Mouse (Mus musculus) stomach, embryonic 16.5 days (tissue): ENCODE measurements at regions not wholly inside any gene's neighbourhood (a gene's known extent, or its start where the extent isn't known, plus 50 kb on each side); places are given as distances from the start of the nearest gene placed in this dataset.
A peak's percentile ranks its signal among the peaks of the same experiment; 100 is the strongest.

ENCODE experiments used
- ATAC-seq: fragments of 200-750 bp; cut with Nextera tagmentation; 2 replicates; pipeline ENCODE4 v1.8.0; 2017; ENCODE audit warnings: moderate number of reproducible peaks, moderate TSS enrichment; ENCODE audit not compliant: insufficient read depth, low FRiP score
- H3K27ac ChIP-seq: fragments of 300-500 bp; sonication (generic); 2 replicates; pipeline ENCODE4 v1.5.1; 2014; ENCODE audit warnings: low read length
- H3K27me3 ChIP-seq: fragments of 300-500 bp; sonication (generic); 2 replicates; pipeline ENCODE4 v1.6.1; 2014; ENCODE audit warnings: low read length, control low read depth, mixed read lengths; ENCODE audit not compliant: control insufficient read depth, insufficient read depth
- H3K36me3 ChIP-seq: fragments of 300-500 bp; sonication (generic); 2 replicates; pipeline ENCODE4 v1.6.1; 2014; ENCODE audit warnings: low read length; ENCODE audit not compliant: control insufficient read depth, insufficient read depth
- H3K4me1 ChIP-seq: fragments of 300-500 bp; sonication (generic); 2 replicates; pipeline ENCODE4 v1.6.1; 2014; ENCODE audit warnings: low read length, control low read depth, mixed read lengths; ENCODE audit not compliant: control insufficient read depth, insufficient read depth
- H3K4me2 ChIP-seq: fragments of 300-500 bp; sonication (generic); 2 replicates; pipeline ENCODE4 v1.6.1; 2014; ENCODE audit warnings: low read depth, low read length, mixed read lengths
- H3K4me3 ChIP-seq: fragments of 300-500 bp; sonication (generic); replicated peaks from 2 replicates; pipeline ENCODE4 v1.5.1; 2014; ENCODE audit warnings: mild to moderate bottlenecking, low read length
- H3K9ac ChIP-seq: fragments of 300-500 bp; sonication (generic); 2 replicates; pipeline ENCODE4 v1.6.1; 2014; ENCODE audit warnings: low read length
- H3K9me3 ChIP-seq: fragments of 300-500 bp; sonication (generic); replicated peaks from 2 replicates; pipeline ENCODE4 v1.6.1; 2016; ENCODE audit warnings: low read length, control low read depth; ENCODE audit not compliant: control insufficient read depth
- WGBS: fragments of 180-500 bp; shearing (Covaris S2); extraction: QIAGEN DNeasy Blood & Tissue Kit; methylation state at CpG from one replicate; pipeline ENCODE4 v1.1.7; 2014; 5-methylcytosine and 5-hydroxymethylcytosine counted together

- Histone ChIP-seq H3K4me2 (no peak overlapping the region), H3K9ac (no peak overlapping the region), H3K27ac (peak overlapping the region; percentile 57), H3K36me3 (no peaks in the 10 kb centered on the region), H3K27me3 (no peaks in the 10 kb centered on the region), H3K4me1 (0 out of 2 replicates have a peak, but pooled peaks cover 5% of the 10 kb centered on the region), H3K4me3 (no peak overlapping the region), H3K9me3 (no peaks in the 10 kb centered on the region)
- ATAC-seq, result peak; percentile 63; the same call in 1 of the 2 replicates
- 46% methylated on average over 1 of the region's 1 CpGs for WGBS
Measured at GRCm38 (mm10) chr4:89428465-89428864, 117.6 kb upstream of the Cdkn2b start.

DNA sequence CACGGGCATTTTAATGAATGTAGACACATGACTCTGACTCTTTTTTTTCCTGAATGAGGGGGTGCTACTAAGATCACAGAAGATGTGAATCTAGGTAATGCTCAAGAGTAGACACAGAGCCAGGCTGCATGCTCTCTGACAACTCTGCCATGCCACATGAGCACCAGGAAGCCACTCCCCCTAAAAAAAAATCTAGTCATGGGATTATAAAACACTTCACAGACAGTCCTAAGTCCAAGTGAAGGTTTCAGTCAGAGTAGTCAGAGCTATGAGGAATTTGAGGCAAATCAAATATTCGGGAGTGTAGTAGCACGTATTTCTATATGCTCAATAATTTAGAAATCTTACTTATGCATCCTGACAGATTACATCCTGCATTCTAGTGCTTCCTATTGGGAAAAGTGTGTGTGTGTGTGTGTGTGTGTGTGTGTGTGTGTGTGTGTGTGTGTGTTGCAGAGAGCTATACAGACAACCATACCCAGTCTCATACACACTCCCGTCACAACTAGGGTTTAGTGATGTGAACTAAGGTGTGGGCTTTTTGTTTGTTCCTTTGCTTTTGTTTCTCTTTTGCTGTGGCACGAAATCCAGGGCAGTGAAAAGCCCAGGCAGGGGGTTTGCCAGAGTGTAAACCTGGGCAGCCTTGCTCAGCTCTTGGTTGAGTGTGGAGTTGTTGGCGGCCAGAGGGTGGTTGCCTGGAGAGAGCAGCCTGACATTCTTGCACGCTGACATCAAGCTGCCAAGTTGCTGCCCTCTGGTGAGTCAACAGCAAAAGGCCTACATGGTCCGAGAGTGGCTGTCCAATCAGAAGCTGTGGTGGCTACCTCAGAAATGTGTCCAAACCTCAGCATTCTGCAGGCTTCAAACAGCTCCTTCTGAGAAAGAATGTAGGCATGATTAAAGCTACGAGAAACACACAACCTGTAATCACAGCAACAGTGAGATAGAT is 116.8 kb upstream of the Cdkn2b start:
- peak; percentile 83; the same call in 1 of the 2 replicates for ATAC-seq
- Histone ChIP-seq H3K27me3 (no peaks in the 10 kb centered on the region), H3K4me2 (no peak overlapping the region), H3K4me3 (no peak overlapping the region), H3K9me3 (no peaks in the 10 kb centered on the region), H3K9ac (no peak overlapping the region), H3K4me1 (0 out of 2 replicates have a peak, but pooled peaks cover 5% of the 10 kb centered on the region), H3K36me3 (no peaks in the 10 kb centered on the region), H3K27ac (peak overlapping the region; percentile 64)
- 39% methylated on average over 9 of the region's 9 CpGs for WGBS

DNA sequence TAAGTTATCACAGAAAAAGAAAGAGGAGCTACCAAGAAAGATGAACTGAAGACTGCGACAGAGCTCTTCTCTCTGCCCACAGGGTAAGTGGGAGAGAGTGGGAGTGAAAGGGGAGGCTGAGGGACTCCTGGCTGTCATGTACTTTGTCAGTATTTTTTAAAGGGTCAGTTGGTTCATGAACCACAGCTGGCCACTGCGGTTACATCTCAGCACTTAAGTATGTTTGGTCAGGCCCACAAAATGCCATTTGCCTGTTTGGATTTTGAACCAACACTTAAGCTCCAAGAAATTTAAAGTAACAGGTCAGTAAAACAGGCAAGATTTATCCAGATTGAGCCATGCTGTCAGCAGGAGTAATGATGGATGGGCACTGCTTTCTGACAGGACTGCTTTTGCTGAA is 115.1 kb upstream of the Cdkn2b start:
- no peaks in the 10 kb centered on the region for H3K9me3 ChIP-seq
- 30% methylated on average over 2 of the region's 2 CpGs for WGBS

DNA sequence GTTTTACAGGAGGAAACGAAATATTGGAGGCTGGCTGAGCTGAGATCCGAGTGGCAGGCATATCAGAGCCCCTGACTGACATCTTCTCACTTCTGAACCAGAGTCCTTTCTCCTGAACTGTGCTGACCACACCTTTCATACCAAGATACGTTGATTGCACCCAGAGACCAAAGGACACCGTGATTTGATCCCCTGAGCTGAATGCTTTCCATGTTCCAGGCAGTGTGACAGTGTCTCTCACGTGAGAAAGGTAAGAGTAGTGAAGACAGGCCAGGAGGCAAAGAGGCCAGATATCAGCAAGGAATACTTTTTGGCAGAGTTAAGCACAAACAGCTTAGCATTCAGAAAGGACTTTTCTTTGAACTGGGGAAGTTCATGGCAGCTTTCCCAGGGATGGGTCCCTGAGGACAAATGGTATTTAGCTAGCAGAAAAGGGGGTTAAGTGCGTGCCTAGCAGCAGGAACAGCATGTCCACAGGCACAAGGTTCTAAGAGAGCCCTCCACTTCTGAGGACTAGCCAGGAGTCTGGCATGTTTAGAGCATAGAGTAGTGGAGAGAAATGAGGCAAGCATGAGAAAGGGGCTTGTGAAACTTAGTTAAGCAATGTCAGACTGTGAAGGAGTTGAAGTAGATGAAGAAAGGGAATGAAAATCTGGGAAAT is 111.0 kb upstream of the Cdkn2b start:
- 55% methylated on average over 6 of the region's 6 CpGs for WGBS
- Histone ChIP-seq H3K4me1 (no peaks in the 10 kb centered on the region), H3K27ac (no peak overlapping the region), H3K36me3 (no peaks in the 10 kb centered on the region), H3K9me3 (no peaks in the 10 kb centered on the region), H3K27me3 (no peaks in the 10 kb centered on the region), H3K4me2 (no peak overlapping the region), H3K4me3 (no peak overlapping the region), H3K9ac (no peak overlapping the region)
- no peak for ATAC-seq

More for the DNA sequence above, 115.1 kb upstream of the Cdkn2b start:
- Histone ChIP-seq H3K36me3 (no peaks in the 10 kb centered on the region), H3K9ac (no peak overlapping the region), H3K4me2 (no peak overlapping the region), H3K4me1 (0 out of 2 replicates have a peak, but pooled peaks cover 5% of the 10 kb centered on the region), H3K27ac (no peak overlapping the region), H3K27me3 (no peaks in the 10 kb centered on the region), H3K4me3 (no peak overlapping the region)
- no peak for ATAC-seq

DNA sequence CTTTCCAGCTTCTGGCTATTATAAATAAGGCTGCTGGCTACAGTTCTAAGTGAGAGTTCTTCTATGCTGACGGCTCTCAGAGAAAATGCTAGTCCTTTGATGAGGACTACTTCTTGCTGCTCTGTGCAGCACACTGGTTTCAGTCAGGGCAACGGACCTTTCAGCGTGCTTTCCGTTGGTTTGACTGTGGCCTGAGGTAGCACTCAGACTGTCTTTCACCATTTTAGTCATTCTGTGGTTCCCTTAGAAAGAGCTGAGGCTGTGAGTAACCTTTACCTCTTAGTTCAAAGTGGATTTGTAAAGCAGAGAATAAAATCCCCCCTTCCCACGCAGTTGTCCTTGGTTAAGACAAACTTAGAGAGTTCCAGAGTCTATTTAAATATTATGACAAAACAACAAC is 110.0 kb upstream of the Cdkn2b start:
- no peak for ATAC-seq
- no peak overlapping the region for H3K9ac ChIP-seq
- H3K27me3 ChIP-seq, result no peaks in the 10 kb centered on the region
- H3K36me3 ChIP-seq, result no peaks in the 10 kb centered on the region
- WGBS, result 84% methylated on average over 5 of the region's 5 CpGs
- H3K9me3 ChIP-seq, result no peaks in the 10 kb centered on the region
- H3K27ac ChIP-seq, result no peak overlapping the region
- H3K4me1 ChIP-seq, result no peaks in the 10 kb centered on the region
- no peak overlapping the region for H3K4me3 ChIP-seq
- no peak overlapping the region for H3K4me2 ChIP-seq

DNA sequence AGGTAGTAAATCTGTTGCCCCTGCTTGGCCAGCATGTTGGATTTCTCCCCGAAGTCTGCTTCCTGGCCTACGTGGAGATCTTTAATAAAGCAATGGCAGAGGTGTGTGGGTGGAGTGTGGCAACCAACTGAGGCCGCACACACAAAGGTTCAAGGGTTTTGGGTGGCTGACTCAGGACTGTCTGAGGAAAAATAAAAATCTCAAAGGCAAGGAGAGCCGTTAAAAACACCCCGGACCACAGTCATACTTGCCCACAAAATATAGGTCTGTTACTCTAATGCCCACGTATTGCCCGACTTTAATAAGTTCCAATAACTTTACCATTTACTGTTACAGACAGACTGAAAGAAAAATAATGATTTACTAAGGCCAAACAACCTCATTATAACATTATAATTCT is 108.7 kb upstream of the Cdkn2b start:
- Histone ChIP-seq H3K27me3 (no peaks in the 10 kb centered on the region), H3K4me1 (no peaks in the 10 kb centered on the region), H3K9me3 (no peaks in the 10 kb centered on the region), H3K36me3 (no peaks in the 10 kb centered on the region), H3K4me2 (no peak overlapping the region), H3K9ac (no peak overlapping the region), H3K4me3 (no peak overlapping the region), H3K27ac (no peak overlapping the region)
- ATAC-seq, result no peak
- WGBS, result 88% methylated on average over 7 of the region's 7 CpGs

DNA sequence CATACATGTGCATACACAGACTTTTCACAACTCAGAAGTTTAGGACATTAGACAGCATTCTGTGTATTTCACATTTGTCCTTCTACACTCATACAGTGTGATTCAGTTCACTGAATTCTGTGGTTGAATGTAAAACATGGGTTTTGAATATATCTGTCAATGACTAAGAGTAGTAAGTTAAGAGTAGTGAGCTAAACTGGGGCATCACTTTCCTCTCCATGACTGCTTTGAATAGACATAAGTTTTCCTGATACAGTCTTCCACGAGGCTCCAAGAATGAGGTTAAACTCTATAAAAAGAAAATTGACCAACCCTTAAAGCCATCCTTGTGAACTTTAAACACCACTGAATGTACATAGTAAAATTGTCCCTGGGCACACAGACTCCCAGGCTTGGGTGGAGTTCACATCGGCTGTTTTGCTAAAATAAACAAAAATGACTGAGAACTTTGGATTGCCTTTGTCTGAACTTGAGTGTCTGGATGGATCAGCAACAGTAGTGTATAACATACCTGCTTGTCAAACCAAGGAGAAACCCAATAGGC is 94.9 kb upstream of the Cdkn2b start:
- H3K27ac ChIP-seq, result no peak overlapping the region
- no peaks in the 10 kb centered on the region for H3K36me3 ChIP-seq
- 36% methylated on average over 2 of the region's 2 CpGs for WGBS
- H3K9ac ChIP-seq, result no peak overlapping the region
- H3K4me3 ChIP-seq, result no peak overlapping the region
- H3K4me1 ChIP-seq, result no peaks in the 10 kb centered on the region
- no peaks in the 10 kb centered on the region for H3K9me3 ChIP-seq
- H3K4me2 ChIP-seq, result no peak overlapping the region
- no peak for ATAC-seq
- H3K27me3 ChIP-seq, result no peaks in the 10 kb centered on the region

DNA sequence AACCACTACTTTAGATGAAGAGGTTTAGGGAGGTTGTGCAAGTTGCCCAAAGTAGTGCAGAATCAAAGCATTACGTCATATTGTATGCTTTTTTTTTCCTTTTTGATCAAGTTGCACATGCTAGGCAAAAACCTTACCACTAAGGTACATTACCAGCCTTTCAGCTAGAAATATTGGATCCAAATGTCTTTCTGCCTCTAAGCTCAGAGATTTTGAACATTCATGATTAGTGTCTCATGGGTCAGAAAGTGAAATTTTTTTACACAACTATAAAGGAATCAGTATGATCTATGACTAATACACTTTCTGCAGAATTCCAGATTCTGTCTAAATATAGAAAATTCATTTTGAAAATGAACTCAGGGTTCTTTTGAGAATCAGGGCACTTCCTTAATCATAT is 92.3 kb upstream of the Cdkn2b start:
- Histone ChIP-seq H3K27ac (no peak overlapping the region), H3K9me3 (no peaks in the 10 kb centered on the region), H3K9ac (no peak overlapping the region), H3K36me3 (no peaks in the 10 kb centered on the region), H3K4me1 (no peaks in the 10 kb centered on the region), H3K4me2 (no peak overlapping the region), H3K27me3 (no peaks in the 10 kb centered on the region), H3K4me3 (no peak overlapping the region)
- ATAC-seq, result no peak
- 88% methylated on average over 1 of the region's 1 CpGs for whole genome bisulfite sequencing

DNA sequence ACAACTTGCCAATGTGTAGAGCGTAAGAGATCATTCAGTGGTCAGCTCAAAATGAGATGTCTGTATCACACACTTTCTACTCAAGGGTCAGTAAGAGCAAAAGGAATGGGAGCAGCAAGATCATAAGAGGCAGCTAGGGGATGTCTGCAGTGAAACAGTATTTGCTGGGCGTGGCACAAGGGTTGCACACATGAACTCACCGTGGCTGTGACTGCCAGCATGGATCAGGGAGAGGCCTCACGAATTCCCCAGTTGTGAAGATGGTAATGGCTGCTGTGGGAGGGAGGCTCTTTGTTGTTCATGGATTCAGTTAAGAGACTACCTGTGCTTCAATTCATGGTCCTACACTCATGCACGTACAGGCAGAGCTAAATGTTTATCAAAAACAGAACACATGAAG is 91.5 kb upstream of the Cdkn2b start:
- Histone ChIP-seq H3K27ac (no peak overlapping the region), H3K27me3 (no peaks in the 10 kb centered on the region), H3K36me3 (no peaks in the 10 kb centered on the region), H3K9ac (no peak overlapping the region), H3K4me2 (no peak overlapping the region), H3K9me3 (no peaks in the 10 kb centered on the region), H3K4me3 (no peak overlapping the region), H3K4me1 (no peaks in the 10 kb centered on the region)
- 53% methylated on average over 5 of the region's 5 CpGs for WGBS
- ATAC-seq, result no peak
